Mouse (Mus musculus) kidney, postnatal 10 days (tissue): ENCODE measurements at regions not wholly inside any gene's neighbourhood (a gene's known extent, or its start where the extent isn't known, plus 50 kb on each side); places are given as distances from the start of the nearest gene placed in this dataset.
"Not testable (repeated sequence)": the region's sequence is repeated elsewhere in the genome, so short reads cannot be mapped to it uniquely, and the experiment has no call there.

Experiments used
- DNase-seq: peaks from one replicate; pipeline ENCODE4 v3.0.0; 2021; ENCODE audit warnings: mixed read lengths

GRCm38 (mm10) chr1:181262496-181262895 is 50.7 kb upstream of the Wdr26 start:
- DNase-seq = no peak

GRCm38 (mm10) chr1:181263216-181263615 is 51.4 kb upstream of the Wdr26 start:
- no peak for DNase-seq

- DNase-seq = not testable (repeated sequence)
Observed at GRCm38 (mm10) chr1:181270469-181270868, 58.7 kb upstream of the Wdr26 start.

- no peak for DNase-seq
Observed at GRCm38 (mm10) chr1:181271164-181271563, 59.4 kb upstream of the Wdr26 start.

GRCm38 (mm10) chr1:181271821-181272220 is 60.0 kb upstream of the Wdr26 start:
- DNase-seq = no peak

- peak; percentile 92 for DNase-seq
Observed at GRCm38 (mm10) chr1:181272622-181273296, 61.0 kb upstream of the Wdr26 start.

GRCm38 (mm10) chr1:181273540-181274204 is 61.9 kb upstream of the Wdr26 start:
- peak; percentile 25 for DNase-seq

GRCm38 (mm10) chr1:181280826-181281225 is 69.0 kb upstream of the Wdr26 start:
- no peak for DNase-seq

- DNase-seq = not testable (repeated sequence)
Observed at GRCm38 (mm10) chr1:181282986-181283385, 69.4 kb upstream of the Cnih3 start.

GRCm38 (mm10) chr1:181283539-181283938 is 68.9 kb upstream of the Cnih3 start:
- not testable (repeated sequence) for DNase-seq

GRCm38 (mm10) chr1:181284301-181285197 is 67.9 kb upstream of the Cnih3 start:
- DNase-seq = no peak

- no peak for DNase-seq
Observed at GRCm38 (mm10) chr1:181285600-181285999, 66.8 kb upstream of the Cnih3 start.

- DNase-seq = peak; percentile 46
Observed at GRCm38 (mm10) chr1:181286146-181286545, 66.3 kb upstream of the Cnih3 start.

GRCm38 (mm10) chr1:181287166-181287565 is 65.3 kb upstream of the Cnih3 start:
- no peak for DNase-seq

GRCm38 (mm10) chr1:181289385-181290035 is 62.9 kb upstream of the Cnih3 start:
- DNase-seq = no peak

- DNase-seq = no peak
Observed at GRCm38 (mm10) chr1:181291202-181291601, 61.2 kb upstream of the Cnih3 start.

GRCm38 (mm10) chr1:181291966-181292365 is 60.5 kb upstream of the Cnih3 start:
- no peak for DNase-seq

- DNase-seq = peak; percentile 33
Observed at GRCm38 (mm10) chr1:181293079-181293865, 59.2 kb upstream of the Cnih3 start.

- DNase-seq = no peak
Observed at GRCm38 (mm10) chr1:181295651-181296050, 56.8 kb upstream of the Cnih3 start.

GRCm38 (mm10) chr1:181298063-181298462 is 54.4 kb upstream of the Cnih3 start:
- DNase-seq = no peak

GRCm38 (mm10) chr1:181299075-181299665 is 53.3 kb upstream of the Cnih3 start:
- DNase-seq = no peak

GRCm38 (mm10) chr1:181299826-181300225 is 52.6 kb upstream of the Cnih3 start:
- DNase-seq = no peak
